8 mouse cellular contexts compared by ENCODE assay signal in the genomic region with DNA sequence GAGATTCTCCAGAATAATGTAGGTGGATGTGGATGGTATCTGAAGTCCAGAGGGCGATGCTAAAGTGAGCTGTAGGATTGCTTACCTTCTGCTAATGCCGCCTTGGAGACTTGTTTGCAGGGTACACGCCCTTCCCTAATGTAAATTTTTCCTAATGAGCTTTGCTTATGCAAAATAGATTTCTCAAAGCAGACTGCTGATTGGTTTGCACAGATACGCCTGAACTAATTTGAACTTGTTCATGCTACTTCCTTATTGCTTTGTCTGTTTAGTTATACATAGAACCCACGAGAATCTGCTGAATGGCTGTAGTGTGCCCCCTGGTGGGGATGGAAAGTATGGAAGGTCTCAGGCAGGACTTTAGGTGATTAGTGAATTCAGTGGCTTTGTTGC. TPM values are rescaled to one million over a fixed set of nuclear protein-coding genes. Genes with fewer than 3 reads are reported as not detected.
A peak's percentile ranks its signal among the peaks of the same experiment; 100 is the strongest.
DNase-seq lines count a peak whose midpoint lies in the region; ATAC-seq and TF ChIP-seq lines count a peak whose summit lies in the region.

No protein-coding gene starts in this region.

- no peak overlapping the region for H3K4me3 ChIP-seq in heart, embryonic 12.5 days
- H3K4me3 ChIP-seq in kidney, embryonic 15.5 days (replicated peaks) = no peak overlapping the region
- no peak overlapping the region for H3K4me3 ChIP-seq in lung, embryonic 14.5 days (ENCODE audit: low read depth, low read length)
- no peak overlapping the region for H3K4me3 ChIP-seq in neural tube, embryonic 15.5 days (replicated peaks)

- POLR2A ChIA-PET in Patski (lab: Charles Lee) = no interaction called here

- H3K4me1 ChIP-seq in heart, embryonic 12.5 days (replicated peaks) = peaks cover 15% of the 10 kb centered on the region
- H3K4me1 ChIP-seq in kidney, embryonic 15.5 days = peaks cover 14% of the 10 kb centered on the region
- H3K4me1 ChIP-seq in lung, embryonic 14.5 days (ENCODE audit: insufficient read depth) = 0 out of 2 replicates have a peak, but pooled peaks cover 3% of the 10 kb centered on the region
- H3K4me1 ChIP-seq in neural tube, embryonic 15.5 days = peaks cover 28% of the 10 kb centered on the region

- no peak overlapping the region for H3K4me2 ChIP-seq in heart, embryonic 12.5 days
- H3K4me2 ChIP-seq in kidney, embryonic 15.5 days = no peak overlapping the region
- no peak overlapping the region for H3K4me2 ChIP-seq in lung, embryonic 14.5 days
- no peak overlapping the region for H3K4me2 ChIP-seq in neural tube, embryonic 15.5 days

- H3K9ac ChIP-seq in heart, embryonic 12.5 days = no peak overlapping the region
- no peak overlapping the region for H3K9ac ChIP-seq in kidney, embryonic 15.5 days
- H3K9ac ChIP-seq in lung, embryonic 14.5 days = no peak overlapping the region
- H3K9ac ChIP-seq in neural tube, embryonic 15.5 days (replicated peaks) = no peak overlapping the region

- CTCF ChIA-PET in Patski (lab: Charles Lee) = interaction anchor here (0.7 to 2.8 kb wide), 11 partner anchors 9 to 148 kb away, joined by 3 to 58 read pairs (median 5); no protein-coding TSS in a partner anchor

- ATAC-seq in Patski = peak; percentile 64
- ATAC-seq in heart, embryonic 12.5 days (ENCODE audit: insufficient number of reproducible peaks, low FRiP score) = no peak
- ATAC-seq in kidney, embryonic 15.5 days (replicated peaks; ENCODE audit: low FRiP score) = peak; percentile 48; the same call in 1 of the 2 replicates
- no peak for ATAC-seq in lung, embryonic 14.5 days (ENCODE audit: insufficient read depth)
- ATAC-seq in neural tube, embryonic 15.5 days (ENCODE audit: low FRiP score) = no peak

- H3K27ac ChIP-seq in heart, embryonic 12.5 days (ENCODE audit: poor library complexity, severe bottlenecking) = peak overlapping the region; percentile 68
- H3K27ac ChIP-seq in kidney, embryonic 15.5 days = peak overlapping the region; percentile 65; the same call in 1 of the 2 replicates
- H3K27ac ChIP-seq in lung, embryonic 14.5 days (ENCODE audit: low read depth) = peak overlapping the region; percentile 65; the same call in 1 of the 2 replicates
- peak overlapping the region; percentile 61; the same call in 1 of the 2 replicates for H3K27ac ChIP-seq in neural tube, embryonic 15.5 days (replicated peaks)

- no peaks in the 10 kb centered on the region for H3K9me3 ChIP-seq in heart, embryonic 12.5 days (replicated peaks)
- no peaks in the 10 kb centered on the region for H3K9me3 ChIP-seq in kidney, embryonic 15.5 days (replicated peaks)
- no peaks in the 10 kb centered on the region for H3K9me3 ChIP-seq in lung, embryonic 14.5 days (ENCODE audit: low read depth, low read length)
- no peaks in the 10 kb centered on the region for H3K9me3 ChIP-seq in neural tube, embryonic 15.5 days (replicated peaks)

- 65% methylated on average over 5 of the region's 5 CpGs for WGBS in heart, embryonic 12.5 days
- WGBS in kidney, embryonic 15.5 days = 69% methylated on average over 5 of the region's 5 CpGs
- 66% methylated on average over 5 of the region's 5 CpGs for WGBS in lung, embryonic 14.5 days
- WGBS in neural tube, embryonic 15.5 days = 43% methylated on average over 5 of the region's 5 CpGs

- DNase-seq in CD4-positive, CD25-positive, alpha-beta regulatory T cell, adult 2 months (ENCODE audit: low read depth, low spot score) = peak; percentile 92
- no peak for DNase-seq in Patski (ENCODE audit: low read depth, low spot score)
- DNase-seq in embryo, embryonic 9.5 days (ENCODE audit: extremely low spot score) = peak; percentile 66
- peak; percentile 84 for DNase-seq in lung, embryonic 14.5 days
- DNase-seq in thymus, postnatal 14 days = peak; percentile 82

- H3K36me3 ChIP-seq in heart, embryonic 12.5 days = peaks cover 18% of the 10 kb centered on the region
- H3K36me3 ChIP-seq in kidney, embryonic 15.5 days = peaks cover 34% of the 10 kb centered on the region
- H3K36me3 ChIP-seq in lung, embryonic 14.5 days (ENCODE audit: insufficient read depth) = peaks cover 19% of the 10 kb centered on the region
- peaks cover 9% of the 10 kb centered on the region for H3K36me3 ChIP-seq in neural tube, embryonic 15.5 days

- in situ Hi-C loops in Patski (cut with MboI; ENCODE audit: low pct_unique_long_range_greater_than_20kb) = loop anchor here (5.0 kb wide), 1 partner anchor 133 kb away; no protein-coding TSS in a partner anchor

- TF ChIP-seq CTCF in Patski (IDR thresholded peaks at IDR 0.05) = peak; percentile 87
- peak; percentile 81 for TF ChIP-seq CTCF in lung, embryonic 14.5 days (IDR thresholded peaks at IDR 0.05; ENCODE audit: low read depth)

- H3K27me3 ChIP-seq in Patski = no peaks in the 10 kb centered on the region
- H3K27me3 ChIP-seq in heart, embryonic 12.5 days (replicated peaks) = no peaks in the 10 kb centered on the region
- no peaks in the 10 kb centered on the region for H3K27me3 ChIP-seq in kidney, embryonic 15.5 days
- no peaks in the 10 kb centered on the region for H3K27me3 ChIP-seq in lung, embryonic 14.5 days (ENCODE audit: insufficient read depth, low read length)
- no peaks in the 10 kb centered on the region for H3K27me3 ChIP-seq in neural tube, embryonic 15.5 days (replicated peaks)

RNA-seq across cellular contexts. Expression of gene Atf7ip, which starts 49.6 kb away (rescaled TPM):
- 19.9 TPM for polyA plus RNA-seq in Patski (2021)
- 51.0 and 51.5 TPM in 2 replicates for polyA plus RNA-seq in heart, embryonic 12.5 days (2016; fragmentation: Nextera tagmentation; extraction: Ambion mirVana)
- polyA plus RNA-seq in kidney, embryonic 15.5 days (2015; fragmentation: Nextera tagmentation; extraction: Ambion mirVana) = 43.1 and 44.2 TPM in 2 replicates
- polyA plus RNA-seq in lung, embryonic 14.5 days (2014; fragmentation: Nextera tagmentation; extraction: Ambion mirVana) = 48.3 and 56.1 TPM in 2 replicates
- polyA plus RNA-seq in neural tube, embryonic 15.5 days (2015; fragmentation: Nextera tagmentation; extraction: Ambion mirVana) = 33.5 and 36.0 TPM in 2 replicates

Comparison
In these comparisons a context has a peak if more than half of its experiments do, and no peak if none do; other contexts are left out.
1. ATAC-seq: peak in Patski (single experiment) and kidney, embryonic 15.5 days (single experiment); none in heart, embryonic 12.5 days (single experiment), lung, embryonic 14.5 days (single experiment) and neural tube, embryonic 15.5 days (single experiment).
2. Peak in every context shown above with its lines, with median percentiles within 50 percentile points of each other: H3K27ac ChIP-seq.